In the genomic region with DNA sequence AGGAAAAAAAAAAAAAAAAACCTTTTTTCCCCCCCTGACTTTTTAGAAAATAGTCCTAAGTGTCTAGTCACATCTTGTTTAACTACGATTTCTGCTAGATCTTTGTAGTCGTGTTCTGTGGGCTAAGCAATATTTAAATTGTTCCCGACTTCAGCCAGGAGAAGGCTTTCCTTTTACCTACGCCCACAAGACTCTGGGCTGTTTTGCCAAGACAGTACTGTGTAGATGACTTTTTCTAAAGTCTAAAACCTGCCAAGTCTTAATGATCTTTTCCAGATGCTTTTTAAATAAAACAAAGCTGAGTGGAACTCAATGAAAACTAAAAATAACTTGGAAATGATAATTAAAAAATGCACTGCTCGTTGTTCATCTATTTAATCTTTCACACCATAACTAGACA, we compare ENCODE assay signal across 9 mouse cellular contexts. TPM values are rescaled to one million over a fixed set of nuclear protein-coding genes. Genes with fewer than 3 reads are reported as not detected.
DNase-seq lines count a peak whose midpoint lies in the region; ATAC-seq and TF ChIP-seq lines count a peak whose summit lies in the region.
"Had no signal": no experiment of that assay in that cellular context is flagged by ENCODE, and none has a peak within 500 bp of the region (broad histone marks: within the 10 kb centered on the region; RNA-seq: fewer than 3 reads in every experiment).

No protein-coding gene starts in this region.

- 25% methylated on average over 5 of the region's 5 CpGs for WGBS in heart, postnatal 0 days
- WGBS in embryonic facial prominence, embryonic 11.5 days, result 25% methylated on average over 5 of the region's 5 CpGs
- WGBS in hindbrain, embryonic 11.5 days, result 42% methylated on average over 5 of the region's 5 CpGs
- 13% methylated on average over 5 of the region's 5 CpGs for WGBS in midbrain, embryonic 15.5 days

- no peaks in the 10 kb centered on the region for H3K27me3 ChIP-seq in heart, postnatal 0 days (ENCODE audit: control insufficient read depth, insufficient read depth, low read length)
- H3K27me3 ChIP-seq in embryonic facial prominence, embryonic 11.5 days (ENCODE audit: control insufficient read depth, insufficient read depth, low read length), result no peaks in the 10 kb centered on the region
- no peaks in the 10 kb centered on the region for H3K27me3 ChIP-seq in hindbrain, embryonic 11.5 days (ENCODE audit: control insufficient read depth, insufficient read depth, low read length)
- H3K27me3 ChIP-seq in midbrain, embryonic 15.5 days (replicated peaks), result no peaks in the 10 kb centered on the region
- H3K27me3 ChIP-seq: CH12.LX had no signal

- no peak for TF ChIP-seq CTCF in heart, postnatal 0 days (IDR thresholded peaks at IDR 0.05; ENCODE audit: low read depth)

- no peak overlapping the region for H3K27ac ChIP-seq in heart, postnatal 0 days (ENCODE audit: low read depth)
- peak overlapping the region; percentile 62; the same call in 1 of the 2 replicates for H3K27ac ChIP-seq in embryonic facial prominence, embryonic 11.5 days (replicated peaks; ENCODE audit: low read depth, low read length)
- H3K27ac ChIP-seq in hindbrain, embryonic 11.5 days (ENCODE audit: low read depth, low read length), result 0 out of 2 replicates have a peak overlapping the region, but pooled peaks have one; percentile 49
- H3K27ac ChIP-seq in midbrain, embryonic 15.5 days, result peak overlapping the region; percentile 67

- DNase-seq in heart, postnatal 0 days (ENCODE audit: low spot score), result no peak
- no peak for DNase-seq in heart, adult 8-10 months (ENCODE audit: low spot score)
- no peak for DNase-seq in embryonic facial prominence, embryonic 11.5 days (ENCODE audit: low spot score)
- no peak for DNase-seq in hindbrain, embryonic 11.5 days (ENCODE audit: low spot score)
- no peak for DNase-seq in kidney, postnatal 25 days

- H3K4me1 ChIP-seq in heart, postnatal 0 days (ENCODE audit: control insufficient read depth, insufficient read depth), result no peaks in the 10 kb centered on the region
- H3K4me1 ChIP-seq in embryonic facial prominence, embryonic 11.5 days (ENCODE audit: control insufficient read depth, insufficient read depth, low read length), result no peaks in the 10 kb centered on the region
- H3K4me1 ChIP-seq in hindbrain, embryonic 11.5 days (replicated peaks; ENCODE audit: control insufficient read depth, insufficient read depth, low read length), result no peaks in the 10 kb centered on the region
- peaks cover 17% of the 10 kb centered on the region for H3K4me1 ChIP-seq in midbrain, embryonic 15.5 days

- no peaks in the 10 kb centered on the region for H3K36me3 ChIP-seq in heart, postnatal 0 days (replicated peaks; ENCODE audit: control insufficient read depth, insufficient read depth, low read length)
- no peaks in the 10 kb centered on the region for H3K36me3 ChIP-seq in embryonic facial prominence, embryonic 11.5 days (replicated peaks; ENCODE audit: control insufficient read depth, insufficient read depth, low read depth, low read length)
- H3K36me3 ChIP-seq in hindbrain, embryonic 11.5 days (ENCODE audit: control insufficient read depth, insufficient read depth, low read length), result no peaks in the 10 kb centered on the region
- no peaks in the 10 kb centered on the region for H3K36me3 ChIP-seq in midbrain, embryonic 15.5 days (replicated peaks)

- peak overlapping the region; percentile 8; the same call in 1 of the 2 replicates for H3K4me2 ChIP-seq in heart, postnatal 0 days (ENCODE audit: low read depth, low read length)
- peak overlapping the region; percentile 36 for H3K4me2 ChIP-seq in embryonic facial prominence, embryonic 11.5 days (ENCODE audit: low read depth, low read length)
- no peak overlapping the region; the same call in 1 of the 2 replicates for H3K4me2 ChIP-seq in hindbrain, embryonic 11.5 days (replicated peaks; ENCODE audit: low read depth, low read length)
- peak overlapping the region; percentile 45 for H3K4me2 ChIP-seq in midbrain, embryonic 15.5 days

- no peaks in the 10 kb centered on the region for H3K9me3 ChIP-seq in heart, postnatal 0 days (replicated peaks; ENCODE audit: control insufficient read depth, low read length)
- no peaks in the 10 kb centered on the region for H3K9me3 ChIP-seq in embryonic facial prominence, embryonic 11.5 days (replicated peaks; ENCODE audit: control insufficient read depth, low read length)
- H3K9me3 ChIP-seq in hindbrain, embryonic 11.5 days (ENCODE audit: control insufficient read depth, low read length), result no peaks in the 10 kb centered on the region
- H3K9me3 ChIP-seq in midbrain, embryonic 15.5 days, result no peaks in the 10 kb centered on the region

- ATAC-seq in heart, postnatal 0 days (ENCODE audit: insufficient read depth, low read depth), result no peak
- peak; percentile 11; the same call in 1 of the 2 replicates for ATAC-seq in embryonic facial prominence, embryonic 11.5 days (replicated peaks; ENCODE audit: insufficient number of reproducible peaks, low FRiP score, low TSS enrichment, low read depth)
- ATAC-seq in hindbrain, embryonic 11.5 days (ENCODE audit: low FRiP score), result no peak
- ATAC-seq in midbrain, embryonic 15.5 days (replicated peaks), result peak; percentile 46
- ATAC-seq in CD4-positive, CD25-positive, alpha-beta regulatory T cell, adult 4 months, result no peak
- ATAC-seq in granulocyte monocyte progenitor cell, adult 5-6 weeks (replicated peaks; ENCODE audit: poor library complexity, severe bottlenecking), result no peak

- no peak overlapping the region for H3K9ac ChIP-seq in heart, postnatal 0 days (replicated peaks; ENCODE audit: low read depth, low read length)
- no peak overlapping the region for H3K9ac ChIP-seq in embryonic facial prominence, embryonic 11.5 days (replicated peaks; ENCODE audit: low read length)
- 0 out of 2 replicates have a peak overlapping the region, but pooled peaks have one; percentile 36 for H3K9ac ChIP-seq in hindbrain, embryonic 11.5 days (ENCODE audit: low read depth, low read length)
- H3K9ac ChIP-seq in midbrain, embryonic 15.5 days, result 0 out of 2 replicates have a peak overlapping the region, but pooled peaks have one; percentile 33

- H3K4me3 ChIP-seq in heart, postnatal 0 days (ENCODE audit: low read depth, low read length), result no peak overlapping the region
- peak overlapping the region; percentile 28 for H3K4me3 ChIP-seq in embryonic facial prominence, embryonic 11.5 days (ENCODE audit: low read depth, low read length)
- H3K4me3 ChIP-seq in hindbrain, embryonic 11.5 days (ENCODE audit: low read depth, low read length), result peak overlapping the region; percentile 9
- peak overlapping the region; percentile 30 for H3K4me3 ChIP-seq in midbrain, embryonic 15.5 days

- no peak for TF ChIP-seq EP300 in heart, postnatal 0 days (IDR thresholded peaks at IDR 0.05; ENCODE audit: low read depth)

RNA-seq across cellular contexts. Expression of gene Lix1, which starts 0.6 kb away (rescaled TPM):
- 2.1 and 2.5 TPM in 2 replicates for total RNA-seq in heart, postnatal 0 days (2014; rRNA removed; ENCODE audit: low replicate concordance)
- 6.9 and 8.3 TPM in 2 replicates for polyA plus RNA-seq in heart, postnatal 0 days (2015; fragmentation: Nextera tagmentation; extraction: Ambion mirVana)
- total RNA-seq in heart, adult 8-10 months (2022), result 1 to 10 TPM; 5.2 to 7.3 (median 6.4) TPM
- polyA plus RNA-seq in embryonic facial prominence, embryonic 11.5 days (2014; fragmentation: Nextera tagmentation; extraction: Ambion mirVana), result 64.5 and 69.2 TPM in 2 replicates
- polyA plus RNA-seq in hindbrain, embryonic 11.5 days (2014; fragmentation: Nextera tagmentation; extraction: Ambion mirVana), result 21.1 and 26.9 TPM in 2 replicates
- polyA plus RNA-seq in midbrain, embryonic 15.5 days (2015; fragmentation: Nextera tagmentation; extraction: Ambion mirVana), result 10.0 and 11.4 TPM in 2 replicates
- under 1 TPM; 0.30 to 0.32 TPM for polyA plus RNA-seq in CD4-positive, CD25-positive, alpha-beta regulatory T cell, adult 4 months (2017; shearing (Covaris generic))
- total RNA-seq in granulocyte monocyte progenitor cell, adult 5-6 weeks (2014; fragmentation: Nextera tagmentation), result not detected in 2 replicates
- total RNA-seq in granulocyte monocyte progenitor cell, adult 5-6 weeks (2017), result not detected in 2 replicates

RNA-seq across cellular contexts. Expression of gene Riok2, which starts 28.9 kb away (rescaled TPM):
- 27.7 and 34.1 TPM in 2 replicates for total RNA-seq in heart, postnatal 0 days (2014; rRNA removed; ENCODE audit: low replicate concordance)
- polyA plus RNA-seq in heart, postnatal 0 days (2015; fragmentation: Nextera tagmentation; extraction: Ambion mirVana), result 21.2 and 21.4 TPM in 2 replicates
- 10 to 100 TPM; 15.4 to 20.2 (median 16.4) TPM for total RNA-seq in heart, adult 8-10 months (2022)
- 39.6 and 39.9 TPM in 2 replicates for polyA plus RNA-seq in embryonic facial prominence, embryonic 11.5 days (2014; fragmentation: Nextera tagmentation; extraction: Ambion mirVana)
- polyA plus RNA-seq in hindbrain, embryonic 11.5 days (2014; fragmentation: Nextera tagmentation; extraction: Ambion mirVana), result 33.8 and 34.1 TPM in 2 replicates
- 20.4 and 24.0 TPM in 2 replicates for polyA plus RNA-seq in midbrain, embryonic 15.5 days (2015; fragmentation: Nextera tagmentation; extraction: Ambion mirVana)
- polyA plus RNA-seq in CD4-positive, CD25-positive, alpha-beta regulatory T cell, adult 4 months (2017; shearing (Covaris generic)), result 10 to 100 TPM; 35.3 to 36.4 TPM
- 39.3 and 39.8 TPM in 2 replicates for total RNA-seq in granulocyte monocyte progenitor cell, adult 5-6 weeks (2014; fragmentation: Nextera tagmentation)
- total RNA-seq in granulocyte monocyte progenitor cell, adult 5-6 weeks (2017), result 35.0 and 54.0 TPM in 2 replicates

Comparison
In these comparisons a context has a peak if more than half of its experiments do, and no peak if none do; other contexts are left out.
1. ATAC-seq: peak in embryonic facial prominence, embryonic 11.5 days (single experiment) and midbrain, embryonic 15.5 days (single experiment); none in heart, postnatal 0 days (single experiment), hindbrain, embryonic 11.5 days (single experiment), CD4-positive, CD25-positive, alpha-beta regulatory T cell, adult 4 months (single experiment) and granulocyte monocyte progenitor cell, adult 5-6 weeks (single experiment).
2. H3K9ac ChIP-seq: peak in hindbrain, embryonic 11.5 days (single experiment) and midbrain, embryonic 15.5 days (single experiment); none in heart, postnatal 0 days (single experiment) and embryonic facial prominence, embryonic 11.5 days (single experiment).